Mouse (Mus musculus): ENCODE measurements at regions not wholly inside any gene's neighbourhood (a gene's known extent, or its start where the extent isn't known, plus 50 kb on each side); places are given as distances from the start of the nearest gene placed in this dataset.
"Not testable (repeated sequence)": the region's sequence is repeated elsewhere in the genome, so short reads cannot be mapped to it uniquely, and the experiment has no call there.

GRCm38 (mm10) chrX:50675356-50675755 is 165.5 kb upstream of the Stk26 start:
- no peak for DNase-seq (ENCODE audit: low spot score)

- peak; percentile 53 for DNase-seq (ENCODE audit: low spot score)
These were observed 182.8 kb upstream of the Stk26 start for GRCm38 (mm10) chrX:50657835-50658565.

- no peak for DNase-seq (ENCODE audit: low spot score)
These were observed 183.5 kb upstream of the Stk26 start for GRCm38 (mm10) chrX:50657180-50657834.

GRCm38 (mm10) chrX:50655380-50655779 is 185.5 kb upstream of the Stk26 start:
- not testable (repeated sequence) for DNase-seq (ENCODE audit: low spot score)

DNA sequence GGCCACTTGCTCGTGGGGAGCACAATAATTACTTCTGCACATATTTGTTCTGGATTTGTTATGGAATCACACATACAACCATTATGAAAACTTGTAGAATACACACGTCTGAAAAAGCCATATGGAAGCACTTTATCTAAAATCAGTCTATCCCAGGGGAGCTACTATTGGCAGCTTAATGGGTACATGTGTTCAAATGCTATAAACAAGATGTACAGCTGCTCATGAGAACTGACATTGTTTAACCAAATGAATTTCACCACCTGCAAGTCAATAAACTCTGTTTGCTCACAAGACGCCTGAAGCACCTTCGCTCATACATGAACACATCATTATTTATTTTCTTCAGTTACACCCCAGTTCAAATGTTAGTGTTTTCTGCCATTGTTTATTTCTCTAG is 199.5 kb upstream of the Stk26 start:
- DNase-seq (ENCODE audit: low spot score), result no peak

DNA sequence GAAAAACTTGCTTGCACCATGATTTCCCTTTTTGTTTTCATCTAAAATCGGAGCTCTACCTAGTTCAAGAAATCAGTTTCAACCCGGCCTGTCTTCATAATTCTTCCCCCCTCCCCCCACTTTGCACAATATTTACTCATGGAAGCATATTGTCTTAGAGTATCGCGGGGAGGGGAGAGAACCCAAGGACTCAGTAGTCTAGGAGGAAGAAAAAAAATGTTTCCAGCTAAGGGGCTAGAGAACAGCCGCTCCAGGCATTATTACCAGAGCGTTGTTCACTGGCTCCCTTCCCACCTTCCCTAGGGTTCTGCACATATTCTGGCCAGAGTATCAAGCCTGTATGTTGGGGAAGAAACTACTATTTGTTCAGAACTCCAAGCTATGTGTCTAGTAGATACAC is 205.2 kb upstream of the Stk26 start:
- DNase-seq (ENCODE audit: low spot score), result no peak

- peak; percentile 56 for DNase-seq (ENCODE audit: low spot score)
These were observed 205.8 kb upstream of the Stk26 start for GRCm38 (mm10) chrX:50634842-50635615.

- no peak for DNase-seq (ENCODE audit: low spot score)
These were observed 204.2 kb upstream of the Olfr1324 start for GRCm38 (mm10) chrX:50632536-50632935.

DNA sequence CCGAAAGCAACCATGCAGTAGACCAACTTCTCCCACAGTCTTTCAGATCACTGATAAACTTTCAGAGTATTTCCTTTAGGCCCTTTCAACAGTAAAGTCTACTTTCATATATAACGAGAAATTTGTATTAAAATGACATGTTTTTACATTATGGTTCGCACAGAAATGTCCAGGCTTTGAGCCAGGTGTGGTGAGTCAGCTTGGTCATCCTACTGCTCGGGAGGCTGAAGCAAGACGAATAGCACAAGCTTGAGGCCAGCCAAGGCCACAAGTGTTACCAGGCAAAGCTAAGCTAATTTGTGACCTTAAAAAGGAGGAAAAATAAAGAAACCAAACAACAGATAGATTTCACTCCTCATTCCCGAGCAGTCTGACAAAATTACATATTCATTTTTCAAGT is 197.0 kb upstream of the Olfr1324 start:
- DNase-seq (ENCODE audit: low spot score), result no peak

DNA sequence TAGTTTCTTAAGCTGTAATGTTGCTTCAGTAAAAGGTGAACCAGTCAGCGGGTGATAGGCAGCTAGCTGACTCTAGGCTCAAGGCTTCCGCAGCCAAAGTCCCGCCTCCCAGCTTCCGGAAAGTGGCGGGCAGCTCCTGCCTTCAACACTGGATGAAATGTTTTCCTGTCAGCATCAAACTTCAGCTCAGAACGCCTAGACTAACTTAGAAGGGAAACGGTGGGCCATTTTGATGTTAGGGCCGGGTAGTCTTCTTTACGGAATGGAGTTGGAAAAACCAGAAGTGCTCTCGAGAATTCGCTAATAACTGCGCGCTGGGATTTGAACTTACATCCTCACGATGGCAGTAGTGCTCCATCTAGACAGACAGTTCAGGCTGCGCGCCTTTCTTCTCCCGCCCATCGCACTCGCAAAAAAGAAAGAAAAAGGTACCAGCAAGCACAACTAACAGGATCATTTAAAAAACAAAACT is 194.7 kb upstream of the Olfr1324 start:
- DNase-seq (ENCODE audit: low spot score), result peak; percentile 73

GRCm38 (mm10) chrX:50620909-50621308 is 192.6 kb upstream of the Olfr1324 start:
- no peak for DNase-seq (ENCODE audit: low spot score)

DNA sequence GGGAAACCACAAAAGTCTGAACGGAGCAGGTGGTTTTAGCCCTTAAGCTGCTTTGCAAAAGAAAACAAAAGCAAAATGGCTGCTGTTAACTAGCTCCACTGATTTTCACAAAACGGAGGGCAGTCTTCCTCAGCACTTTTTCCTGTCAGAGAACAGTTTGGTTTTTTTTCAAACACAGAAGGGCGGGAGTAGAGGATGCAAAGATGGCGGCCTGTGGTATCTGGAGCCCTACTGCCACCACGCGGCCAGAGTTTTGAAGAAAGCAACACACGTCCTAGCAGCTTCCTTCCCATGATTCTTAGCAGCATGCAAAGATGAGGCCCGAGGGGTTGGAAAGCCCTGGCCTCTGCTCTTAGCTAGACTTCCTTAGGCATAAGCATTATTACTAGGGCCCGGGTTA is 191.6 kb upstream of the Olfr1324 start:
- peak; percentile 72 for DNase-seq (ENCODE audit: low spot score)

- DNase-seq (ENCODE audit: low spot score), result no peak
These were observed 190.6 kb upstream of the Olfr1324 start for GRCm38 (mm10) chrX:50618936-50619335.

- DNase-seq (ENCODE audit: low spot score), result peak; percentile 94
These were observed 188.6 kb upstream of the Olfr1324 start for GRCm38 (mm10) chrX:50616920-50617319.

- DNase-seq (ENCODE audit: low spot score), result peak; percentile 52
These were observed 186.6 kb upstream of the Olfr1324 start for GRCm38 (mm10) chrX:50614874-50615273.

DNA sequence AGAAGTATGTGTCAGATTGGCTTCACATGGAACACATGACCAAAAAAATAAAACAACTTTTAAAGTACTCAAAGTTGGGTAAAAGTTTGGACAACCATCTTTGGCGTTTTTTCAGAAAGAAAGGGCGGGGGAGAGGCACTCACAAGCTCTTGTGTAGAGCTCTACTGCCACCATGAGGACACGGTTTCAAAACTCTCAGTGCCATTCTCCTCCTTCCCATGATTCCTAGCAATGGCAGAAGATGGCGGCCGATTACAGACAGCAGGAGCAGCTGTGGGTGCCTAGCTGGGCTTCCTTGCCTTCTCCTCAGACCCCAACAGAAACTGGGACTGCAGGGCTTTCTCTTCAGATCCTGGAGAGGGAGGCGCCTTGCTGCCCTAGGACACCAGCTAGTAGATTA is 186.1 kb upstream of the Olfr1324 start:
- DNase-seq (ENCODE audit: low spot score), result peak; percentile 46

DNA sequence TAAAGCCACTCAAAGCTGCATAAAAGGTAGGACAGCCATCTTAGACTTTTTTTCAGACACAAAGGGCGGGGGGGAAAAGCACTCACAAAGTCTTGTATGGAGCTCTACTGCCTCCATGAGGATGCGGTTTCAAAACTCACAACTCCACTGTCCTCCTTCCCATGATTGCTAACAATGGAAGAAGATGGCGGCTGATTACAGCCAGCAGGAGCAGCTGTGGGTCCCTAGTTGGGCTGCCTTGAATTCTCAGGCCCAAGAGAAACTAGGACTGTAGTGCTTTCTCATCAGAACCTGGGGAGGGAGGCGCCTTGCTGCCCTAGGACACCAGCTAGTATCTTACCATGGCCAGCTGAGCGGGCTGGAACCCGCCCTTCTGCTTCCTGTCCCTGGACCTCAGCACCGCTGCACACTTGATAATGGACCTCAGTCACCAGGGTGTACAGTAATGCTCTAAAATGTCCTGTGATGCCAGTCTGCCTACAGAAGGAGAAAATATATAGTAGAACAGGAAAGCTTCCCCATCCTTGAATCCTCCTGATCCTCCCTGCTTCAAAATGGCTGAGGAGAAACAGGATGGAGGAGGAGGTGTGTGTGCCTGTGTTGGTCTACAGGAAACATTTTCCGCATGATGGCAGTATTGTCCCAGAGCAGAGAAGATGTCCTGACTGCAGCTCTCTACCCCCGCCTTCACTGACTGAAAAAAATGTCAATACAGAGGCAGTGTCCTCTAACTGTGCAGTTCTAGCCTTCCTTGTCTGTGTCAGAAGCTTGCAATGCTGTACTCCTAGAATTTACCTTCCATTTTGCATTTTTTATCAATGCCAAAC is 183.7 kb upstream of the Olfr1324 start:
- peak; percentile 72 for DNase-seq (ENCODE audit: low spot score)

- DNase-seq (ENCODE audit: low spot score), result not testable (repeated sequence)
These were observed 179.8 kb upstream of the Olfr1324 start for GRCm38 (mm10) chrX:50608141-50608540.

GRCm38 (mm10) chrX:50607636-50608035 is 179.3 kb upstream of the Olfr1324 start:
- peak; percentile 75 for DNase-seq (ENCODE audit: low spot score)

GRCm38 (mm10) chrX:50605517-50605916 is 177.2 kb upstream of the Olfr1324 start:
- peak; percentile 37 for DNase-seq (ENCODE audit: low spot score)

DNA sequence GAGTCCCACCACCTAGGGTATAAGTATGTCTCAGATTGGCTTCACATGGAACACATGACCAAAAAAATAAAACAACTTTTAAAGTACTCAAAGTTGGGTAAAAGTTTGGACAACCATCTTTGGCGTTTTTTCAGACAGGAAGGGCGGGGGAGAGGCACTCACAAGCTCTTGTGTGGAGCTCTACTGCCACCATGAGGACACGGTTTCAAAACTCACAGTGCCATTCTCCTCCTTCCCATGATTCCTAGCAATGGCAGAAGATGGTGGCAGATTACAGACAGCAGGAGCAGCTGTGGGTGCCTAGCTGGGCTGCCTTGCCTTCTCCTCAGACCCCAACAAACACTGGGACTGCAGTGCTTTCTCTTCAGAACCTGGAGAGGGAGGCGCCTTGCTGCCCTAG is 176.7 kb upstream of the Olfr1324 start:
- peak; percentile 58 for DNase-seq (ENCODE audit: low spot score)

GRCm38 (mm10) chrX:50602881-50603280 is 174.6 kb upstream of the Olfr1324 start:
- peak; percentile 88 for DNase-seq (ENCODE audit: low spot score)

Measured in urinary bladder, postnatal 25 days (tissue).